Mouse (Mus musculus) urinary bladder, postnatal 4 days (tissue): ENCODE data around the gene Akap1.

ENCODE experiments used
- DNase-seq, 2 experiments: peaks; one replicate each; pipeline ENCODE4 v3.0.0; 2021 to 2022; ENCODE audit warnings: low spot score in 2 of 2

The Akap1 gene

GRCm38 (mm10) chr11:88782531-88782930, 81.9 kb downstream of the Akap1 start:
- DNase-seq = no peak
